Mouse (Mus musculus): ENCODE measurements around the gene Asb17. TPM values are rescaled to one million over a fixed set of nuclear protein-coding genes. Genes with fewer than 3 reads are reported as not detected.

Gene Asb17
- 0.13 and 0.14 TPM in 2 replicates for polyA plus RNA-seq (2016; fragmentation: Nextera tagmentation; extraction: Ambion mirVana)

DNA sequence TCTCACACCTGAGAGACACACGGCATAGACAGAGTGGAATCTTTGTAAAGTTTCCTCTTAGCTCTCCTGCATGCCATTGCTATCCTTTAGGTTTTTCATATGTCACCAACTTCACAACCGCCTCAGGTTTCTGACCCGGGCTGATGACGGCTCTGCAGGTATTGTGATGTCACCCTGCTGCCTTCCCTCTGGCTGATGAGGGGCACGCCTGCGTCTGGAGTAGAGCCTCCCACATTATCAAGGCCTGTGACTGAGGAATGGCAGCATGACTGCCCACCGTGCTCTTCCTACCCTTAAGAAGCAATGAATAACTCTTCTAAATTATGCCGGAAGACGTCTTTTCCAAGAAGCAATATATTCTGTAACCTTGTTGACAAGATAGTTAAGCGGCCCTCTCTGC, at the start of gene Asb17:
TSS of gene Asb17 (plus strand) at position 180 of the 400 bp plus-strand sequence.
- Histone ChIP-seq H3K36me3 (no peaks in the 10 kb centered on the region), H3K9me3 (no peaks in the 10 kb centered on the region), H3K27me3 (no peaks in the 10 kb centered on the region; the same call in 1 of the 2 replicates), H3K4me1 (no peaks in the 10 kb centered on the region), H3K4me3 (no peak within 1 kb of the TSS), H3K27ac (no peak within 1 kb of the TSS), H3K4me2 (replicated peaks) (no peak within 1 kb of the TSS), H3K9ac (no peak within 1 kb of the TSS)
- 88% methylated on average over 10 of the region's 10 CpGs for WGBS
- ATAC-seq (ENCODE audit: insufficient number of reproducible peaks, insufficient read depth, low FRiP score, low TSS enrichment) = no peak

DNA sequence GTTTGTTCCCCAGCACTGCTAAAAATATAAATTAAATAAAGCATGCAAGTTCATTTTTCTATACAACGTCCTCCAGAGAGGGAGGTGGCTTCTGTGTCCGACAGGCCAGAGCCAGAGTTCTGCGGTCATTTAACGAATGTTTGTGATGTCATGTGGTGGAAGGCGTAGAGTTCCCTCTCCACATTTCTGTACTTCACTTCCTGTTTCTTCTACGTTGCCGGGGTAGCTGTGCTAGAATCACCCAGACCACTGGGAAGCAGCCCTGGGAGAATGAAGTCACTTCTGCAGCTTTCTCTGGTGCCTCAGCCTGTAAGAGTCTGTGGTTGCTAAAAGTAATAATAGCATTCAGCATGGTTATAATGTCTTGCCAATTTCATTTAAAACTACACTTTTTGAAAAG, 46.4 kb upstream of the Asb17 start:
- Histone ChIP-seq H3K27ac (no peak overlapping the region), H3K36me3 (no peaks in the 10 kb centered on the region), H3K9me3 (no peaks in the 10 kb centered on the region), H3K4me2 (replicated peaks) (no peak overlapping the region), H3K27me3 (no peaks in the 10 kb centered on the region), H3K4me1 (peaks cover 3% of the 10 kb centered on the region; the same call in 1 of the 2 replicates), H3K4me3 (no peak overlapping the region), H3K9ac (no peak overlapping the region)
- 59% methylated on average over 7 of the region's 7 CpGs for WGBS
- no peak for ATAC-seq (ENCODE audit: insufficient number of reproducible peaks, insufficient read depth, low FRiP score, low TSS enrichment)

DNA sequence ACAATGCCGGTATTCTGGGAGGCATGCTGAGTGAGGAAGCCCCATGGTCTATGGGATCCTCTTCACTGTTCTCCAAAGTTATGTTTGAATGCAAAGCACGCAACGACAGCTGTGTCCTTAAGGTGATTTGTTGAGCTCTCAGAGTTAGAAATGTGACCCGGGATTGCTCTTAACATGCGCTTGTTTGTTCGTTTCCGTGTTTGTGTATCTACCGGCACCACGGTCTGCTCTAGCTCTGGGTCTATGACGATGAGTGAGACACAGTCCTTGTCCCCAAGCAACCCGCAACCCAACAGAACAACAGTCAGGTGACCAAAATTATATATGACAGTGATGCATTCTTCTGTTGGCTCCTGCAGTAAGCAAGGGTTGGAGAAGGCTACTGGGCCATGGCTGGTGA, 44.4 kb upstream of the Asb17 start:
- H3K4me3 ChIP-seq = no peak overlapping the region
- no peak overlapping the region for H3K9ac ChIP-seq
- H3K27me3 ChIP-seq = no peaks in the 10 kb centered on the region
- WGBS = 92% methylated on average over 11 of the region's 11 CpGs
- no peaks in the 10 kb centered on the region for H3K36me3 ChIP-seq
- no peaks in the 10 kb centered on the region for H3K9me3 ChIP-seq
- H3K27ac ChIP-seq = no peak overlapping the region
- H3K4me2 ChIP-seq (replicated peaks) = no peak overlapping the region
- no peak for ATAC-seq (ENCODE audit: insufficient number of reproducible peaks, insufficient read depth, low FRiP score, low TSS enrichment)
- peaks cover 3% of the 10 kb centered on the region; the same call in 1 of the 2 replicates for H3K4me1 ChIP-seq

DNA sequence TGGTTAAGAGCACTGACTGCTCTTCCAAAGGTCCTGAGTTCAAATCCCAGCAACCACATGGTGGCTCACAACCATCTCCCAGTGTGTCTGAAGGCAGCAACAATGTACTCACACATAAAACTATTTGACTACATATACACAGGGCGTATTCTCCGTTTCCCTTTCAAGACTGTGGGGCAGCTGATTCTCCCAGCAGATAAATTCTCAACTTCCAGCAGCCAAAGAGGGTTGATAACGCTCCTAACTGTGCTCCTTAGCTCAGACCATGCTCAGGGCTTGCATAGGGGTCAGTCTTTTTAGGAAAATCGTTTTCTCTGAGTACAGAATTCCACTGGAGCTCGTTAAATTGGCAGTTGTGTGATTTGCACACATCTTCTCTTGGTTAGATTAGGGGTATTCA, 43.3 kb upstream of the Asb17 start:
- ATAC-seq (ENCODE audit: insufficient number of reproducible peaks, insufficient read depth, low FRiP score, low TSS enrichment) = no peak
- Histone ChIP-seq H3K27me3 (no peaks in the 10 kb centered on the region), H3K9ac (no peak overlapping the region), H3K36me3 (no peaks in the 10 kb centered on the region), H3K4me2 (replicated peaks) (no peak overlapping the region), H3K9me3 (no peaks in the 10 kb centered on the region), H3K4me1 (peaks cover 3% of the 10 kb centered on the region; the same call in 1 of the 2 replicates), H3K4me3 (no peak overlapping the region), H3K27ac (no peak overlapping the region)
- WGBS = 72% methylated on average over 5 of the region's 5 CpGs

DNA sequence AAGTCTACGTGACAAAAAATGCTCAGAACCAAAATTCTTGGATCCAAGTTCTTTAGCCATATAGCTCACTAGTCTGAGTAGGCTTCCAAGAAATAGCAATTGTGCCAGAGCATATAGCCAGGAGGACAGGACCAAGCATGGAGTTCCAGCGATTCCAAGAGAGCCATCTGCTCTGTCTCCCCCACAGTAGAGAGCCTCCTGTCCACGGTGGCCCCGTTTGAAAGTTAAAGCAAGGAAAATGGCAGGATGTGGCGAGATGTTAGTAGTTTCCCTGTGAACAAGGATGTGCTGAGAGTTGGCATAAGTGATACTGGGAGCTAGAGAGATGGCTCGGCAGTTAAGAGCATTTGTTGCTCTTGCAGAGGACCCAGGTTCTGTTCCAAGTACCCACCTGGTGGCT, 42.5 kb upstream of the Asb17 start:
- no peak overlapping the region for H3K9ac ChIP-seq
- no peak for ATAC-seq (ENCODE audit: insufficient number of reproducible peaks, insufficient read depth, low FRiP score, low TSS enrichment)
- H3K4me3 ChIP-seq = no peak overlapping the region
- H3K9me3 ChIP-seq = no peaks in the 10 kb centered on the region
- H3K27ac ChIP-seq = no peak overlapping the region
- no peak overlapping the region for H3K4me2 ChIP-seq (replicated peaks)
- H3K27me3 ChIP-seq = no peaks in the 10 kb centered on the region
- peaks cover 10% of the 10 kb centered on the region for H3K4me1 ChIP-seq
- 81% methylated on average over 6 of the region's 6 CpGs for WGBS
- no peaks in the 10 kb centered on the region for H3K36me3 ChIP-seq

DNA sequence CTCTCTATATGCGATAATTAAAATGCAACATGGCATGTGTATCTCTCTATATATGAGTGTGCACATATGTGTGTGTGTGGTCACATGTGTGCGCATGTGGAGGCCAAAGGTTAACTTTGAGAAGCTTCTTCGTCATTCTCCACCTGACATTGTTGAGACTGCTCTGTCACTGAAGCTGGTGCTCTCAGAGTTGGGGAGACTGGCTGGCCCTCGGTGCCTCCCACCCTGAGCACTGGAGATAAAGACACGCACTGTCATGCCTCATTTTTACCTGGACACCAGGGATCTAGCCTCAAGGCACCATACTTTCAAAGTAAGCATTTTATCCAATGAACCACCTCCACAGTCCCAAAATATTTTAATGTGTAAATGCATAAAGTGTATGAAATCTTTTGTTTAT, 41.4 kb upstream of the Asb17 start:
- 77% methylated on average over 5 of the region's 5 CpGs for WGBS

DNA sequence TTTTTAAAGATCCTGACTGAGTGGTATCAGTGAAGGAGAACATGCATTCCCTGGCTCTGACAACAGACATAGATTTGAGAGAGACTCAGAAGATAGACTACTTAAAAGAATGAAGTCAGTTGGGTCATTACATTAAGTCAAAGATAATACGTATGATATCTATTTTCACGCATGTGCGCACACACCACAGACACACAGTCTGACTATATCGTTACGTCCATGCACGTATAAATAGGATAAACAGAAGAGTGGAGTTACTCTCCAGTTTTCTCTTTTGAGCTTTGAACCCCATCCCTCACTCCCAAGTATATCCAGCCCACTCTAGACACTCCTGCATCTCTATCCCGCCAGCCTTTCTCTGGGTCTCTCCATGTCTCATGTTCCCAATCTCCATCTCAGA, 40.0 kb upstream of the Asb17 start:
- Histone ChIP-seq H3K4me3 (no peak overlapping the region), H3K27me3 (no peaks in the 10 kb centered on the region), H3K27ac (no peak overlapping the region), H3K9ac (no peak overlapping the region), H3K4me2 (replicated peaks) (no peak overlapping the region), H3K9me3 (no peaks in the 10 kb centered on the region), H3K36me3 (no peaks in the 10 kb centered on the region), H3K4me1 (peaks cover 19% of the 10 kb centered on the region)
- no peak for ATAC-seq (ENCODE audit: insufficient number of reproducible peaks, insufficient read depth, low FRiP score, low TSS enrichment)
- 87% methylated on average over 7 of the region's 7 CpGs for WGBS

More for the DNA sequence above, 41.4 kb upstream of the Asb17 start:
- Histone ChIP-seq H3K4me2 (replicated peaks) (no peak overlapping the region), H3K36me3 (no peaks in the 10 kb centered on the region), H3K4me1 (peaks cover 13% of the 10 kb centered on the region), H3K27ac (no peak overlapping the region), H3K9ac (no peak overlapping the region), H3K9me3 (no peaks in the 10 kb centered on the region), H3K4me3 (no peak overlapping the region), H3K27me3 (no peaks in the 10 kb centered on the region)
- ATAC-seq (ENCODE audit: insufficient number of reproducible peaks, insufficient read depth, low FRiP score, low TSS enrichment) = no peak

DNA sequence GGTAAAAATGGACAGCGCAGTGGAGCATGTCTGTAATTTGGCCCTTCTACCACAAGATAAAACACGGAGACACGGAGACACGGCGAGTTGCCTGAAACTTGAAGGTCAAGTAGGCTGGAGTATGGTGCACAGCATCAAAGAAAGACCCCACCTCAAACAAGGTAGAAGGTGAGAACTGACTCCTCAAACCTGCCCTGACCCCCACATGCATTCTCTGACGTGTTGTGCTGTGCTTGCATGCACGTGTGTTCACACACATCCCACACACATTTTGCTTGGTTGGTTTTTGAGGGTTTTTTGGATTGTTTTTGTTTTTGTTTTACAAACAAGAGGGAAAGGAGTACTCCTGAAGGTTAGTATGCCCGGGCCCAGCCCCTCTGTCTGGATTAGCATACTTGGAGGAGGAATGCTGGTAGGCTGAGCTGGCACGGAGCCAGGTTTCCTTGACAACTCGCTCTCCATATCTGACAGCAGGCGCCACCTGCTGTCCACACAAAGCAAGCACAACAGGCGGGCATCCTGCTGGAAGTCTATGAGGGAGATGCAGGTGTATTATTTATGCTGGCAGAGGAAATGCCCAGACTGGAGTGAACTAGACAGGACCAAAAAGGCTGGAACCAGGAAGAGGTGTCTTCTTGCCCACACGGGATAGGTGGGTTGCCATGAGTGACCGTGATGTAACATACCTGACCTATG, 37.8 kb upstream of the Asb17 start:
- Histone ChIP-seq H3K27ac (no peak overlapping the region), H3K4me3 (no peak overlapping the region), H3K27me3 (no peaks in the 10 kb centered on the region), H3K9me3 (no peaks in the 10 kb centered on the region), H3K4me1 (peaks cover 32% of the 10 kb centered on the region), H3K4me2 (replicated peaks) (0 out of 2 replicates have a peak overlapping the region, but pooled peaks have one; percentile 9), H3K36me3 (no peaks in the 10 kb centered on the region), H3K9ac (no peak overlapping the region; the same call in 1 of the 2 replicates)
- WGBS = 36% methylated on average over 14 of the region's 14 CpGs
- peak; percentile 63 for ATAC-seq (ENCODE audit: insufficient number of reproducible peaks, insufficient read depth, low FRiP score, low TSS enrichment)

DNA sequence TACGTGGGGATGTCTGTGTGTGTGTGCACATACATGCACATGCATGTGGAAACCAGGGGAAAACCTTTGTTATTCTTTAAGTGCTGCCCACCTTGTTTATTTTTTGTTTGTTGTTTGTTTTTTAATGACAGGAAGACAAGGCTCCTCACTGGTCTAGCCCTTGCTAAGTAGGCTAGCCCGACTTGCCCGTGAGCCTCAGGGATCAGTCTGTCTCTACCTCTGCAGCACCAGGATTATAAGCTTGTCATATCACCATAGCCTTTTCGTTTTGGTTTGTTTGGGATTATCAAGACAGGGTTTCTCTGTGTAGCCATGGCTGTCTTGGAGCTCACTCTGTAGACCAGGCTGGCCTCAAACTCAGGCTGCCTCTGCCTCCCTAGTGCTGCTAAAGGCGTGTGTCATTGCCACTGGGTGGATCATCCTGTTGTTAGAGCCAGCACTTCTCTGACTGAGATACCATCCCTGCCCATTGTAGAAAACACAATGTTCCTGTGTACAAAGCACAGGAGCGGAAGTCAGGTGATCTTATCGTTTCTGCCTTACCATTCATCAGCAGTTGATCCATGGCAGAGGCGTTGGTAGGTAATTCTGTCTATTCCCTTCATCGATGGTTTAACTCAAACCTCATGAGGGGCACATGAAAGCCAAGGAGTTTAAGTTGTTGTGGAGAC, 37.1 kb upstream of the Asb17 start:
- no peak for ATAC-seq (ENCODE audit: insufficient number of reproducible peaks, insufficient read depth, low FRiP score, low TSS enrichment)
- 87% methylated on average over 9 of the region's 9 CpGs for WGBS
- no peaks in the 10 kb centered on the region for H3K27me3 ChIP-seq
- H3K4me2 ChIP-seq (replicated peaks) = no peak overlapping the region
- no peak overlapping the region for H3K27ac ChIP-seq
- H3K36me3 ChIP-seq = no peaks in the 10 kb centered on the region
- H3K4me1 ChIP-seq = peaks cover 32% of the 10 kb centered on the region
- no peak overlapping the region for H3K4me3 ChIP-seq
- no peak overlapping the region for H3K9ac ChIP-seq
- H3K9me3 ChIP-seq = no peaks in the 10 kb centered on the region

DNA sequence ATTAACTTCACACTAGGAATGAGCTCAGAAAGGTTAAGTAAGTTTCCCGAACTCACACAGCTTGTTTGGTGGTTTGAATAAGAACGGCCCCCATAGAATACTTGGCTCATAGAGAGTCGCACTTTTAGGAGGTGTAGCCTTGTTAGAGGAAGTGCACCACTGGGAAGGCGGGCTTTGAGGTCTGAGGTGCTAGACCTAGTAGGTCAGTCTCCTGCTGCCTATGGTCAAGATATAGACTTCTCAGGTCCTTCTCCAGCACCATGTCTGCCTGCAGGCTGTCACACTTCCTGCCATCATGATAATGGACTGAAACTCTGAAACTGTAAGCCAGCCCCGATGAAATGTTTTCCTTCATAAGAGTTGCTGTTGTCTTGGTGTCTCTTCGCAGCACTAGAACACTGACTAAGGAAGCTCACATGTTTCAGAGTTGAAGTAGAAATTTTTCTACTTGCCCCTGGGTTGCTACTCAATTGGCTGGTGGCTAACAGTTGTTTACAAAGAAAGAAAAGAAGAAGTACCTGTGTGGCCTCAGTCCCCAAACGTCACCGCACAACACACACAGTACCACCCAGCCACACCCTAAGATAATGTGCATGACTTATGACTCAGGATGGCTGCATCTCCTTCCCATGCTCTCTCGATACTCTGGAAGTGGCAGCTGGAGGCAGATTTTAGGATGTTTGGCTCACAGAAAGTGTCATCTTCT, 36.4 kb upstream of the Asb17 start:
- Histone ChIP-seq H3K4me2 (replicated peaks) (no peak overlapping the region), H3K9ac (no peak overlapping the region), H3K9me3 (no peaks in the 10 kb centered on the region), H3K27ac (peak overlapping the region; percentile 65), H3K4me3 (no peak overlapping the region), H3K4me1 (peaks cover 32% of the 10 kb centered on the region), H3K36me3 (no peaks in the 10 kb centered on the region), H3K27me3 (no peaks in the 10 kb centered on the region)
- ATAC-seq (ENCODE audit: insufficient number of reproducible peaks, insufficient read depth, low FRiP score, low TSS enrichment) = no peak
- 92% methylated on average over 9 of the region's 9 CpGs for WGBS

DNA sequence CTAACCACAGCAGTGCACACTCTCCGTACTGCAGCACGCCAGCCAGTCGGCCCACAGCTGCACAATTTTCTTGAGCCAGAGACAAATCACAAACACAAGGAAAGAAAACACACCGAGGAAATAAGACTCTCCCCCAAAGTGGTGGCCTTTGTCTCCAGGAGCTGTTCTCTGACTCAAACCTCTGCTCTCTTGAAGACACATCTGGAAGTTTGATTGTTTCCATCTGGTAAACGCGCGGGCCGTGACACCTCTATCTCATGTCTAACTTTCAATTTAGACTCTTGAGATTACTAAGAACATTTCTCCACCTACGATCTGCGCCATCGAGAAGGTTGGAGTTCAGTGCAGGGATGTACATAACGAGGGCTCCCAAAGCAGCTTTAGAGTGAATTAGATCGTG, 35.6 kb upstream of the Asb17 start:
- Histone ChIP-seq H3K4me3 (no peak overlapping the region), H3K9ac (no peak overlapping the region), H3K9me3 (no peaks in the 10 kb centered on the region), H3K27ac (peak overlapping the region; percentile 65), H3K27me3 (no peaks in the 10 kb centered on the region), H3K4me1 (peaks cover 32% of the 10 kb centered on the region), H3K36me3 (no peaks in the 10 kb centered on the region), H3K4me2 (replicated peaks) (no peak overlapping the region)
- 39% methylated on average over 13 of the region's 13 CpGs for WGBS
- ATAC-seq (ENCODE audit: insufficient number of reproducible peaks, insufficient read depth, low FRiP score, low TSS enrichment) = no peak

DNA sequence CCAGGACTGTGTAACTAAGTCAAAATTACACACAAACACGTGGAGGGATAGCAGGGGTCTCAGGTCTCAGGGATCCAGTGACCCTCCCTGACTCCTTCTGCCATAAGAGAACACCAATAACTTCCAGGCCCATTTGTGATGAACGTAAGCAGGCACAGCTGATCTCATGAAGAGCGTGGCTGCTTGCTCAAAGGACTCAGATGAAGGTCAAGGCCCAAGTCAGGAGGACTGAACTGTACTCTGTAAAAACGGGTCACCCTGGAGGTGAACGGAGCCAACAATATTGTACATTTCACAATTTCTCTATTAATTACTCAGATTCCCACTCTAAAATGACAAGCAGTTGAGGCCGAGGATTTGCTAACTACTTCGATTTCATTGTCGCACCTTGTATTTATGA, 30.0 kb upstream of the Asb17 start:
- 84% methylated on average over 8 of the region's 8 CpGs for whole genome bisulfite sequencing

More for the DNA sequence above, 30.0 kb upstream of the Asb17 start:
- peaks cover 13% of the 10 kb centered on the region for H3K4me1 ChIP-seq
- ATAC-seq (ENCODE audit: insufficient number of reproducible peaks, insufficient read depth, low FRiP score, low TSS enrichment) = no peak
- no peak overlapping the region for H3K4me3 ChIP-seq
- no peaks in the 10 kb centered on the region for H3K27me3 ChIP-seq
- no peak overlapping the region for H3K9ac ChIP-seq
- no peak overlapping the region for H3K4me2 ChIP-seq (replicated peaks)
- H3K36me3 ChIP-seq = no peaks in the 10 kb centered on the region
- H3K9me3 ChIP-seq = no peaks in the 10 kb centered on the region
- no peak overlapping the region for H3K27ac ChIP-seq
